Mouse (Mus musculus) Patski (cell line): Measurements from ENCODE around the gene S100a16. TPM values are rescaled to one million over a fixed set of nuclear protein-coding genes. Genes with fewer than 3 reads are reported as not detected.

Source experiments
- ATAC-seq: fragments of 100-300 bp; one replicate; pipeline ENCODE4 v1.8.0; 2021
- CTCF ChIA-PET: fragments of 350-600 bp; sonication (Branson Sonifier 250); formaldehyde crosslinking; loops from one replicate; lab custom pipeline; 2022; ENCODE audit warnings: inconsistent platforms; lab: Charles Lee
- POLR2A ChIA-PET: fragments of 350-600 bp; sonication (Branson Sonifier 250); formaldehyde crosslinking; loops from one replicate; lab custom pipeline; 2022; ENCODE audit warnings: antibody characterized with exemption, inconsistent platforms; lab: Charles Lee
- DNase-seq: peaks from one replicate; pipeline ENCODE4 v3.0.0-alpha.2; 2011; ENCODE audit warnings: low read depth, low spot score
- H3K27me3 ChIP-seq: fragments of 371-371 bp; one replicate; pipeline ENCODE4 v1.5.1; 2021
- CTCF ChIP-seq: fragments of 100-300 bp; IDR thresholded peaks from one replicate; pipeline ENCODE4 v1.5.1; 2021
- in situ Hi-C: fragments of 300-500 bp; cut with MboI; formaldehyde crosslinking; loops from 3 replicates; pipeline ENCODE4 v1.11.1; 2018; ENCODE audit warnings: low pct_unique_long_range_greater_than_20kb, mixed read lengths
- polyA plus RNA-seq: library from polyadenylated mRNA; unstranded; gene quantifications from one replicate; pipeline ENCODE4 v1.2.3, GENCODE M21; 2021

Gene S100a16
- polyA plus RNA-seq, 1 experiment from 2014 or later: 164 TPM

- CTCF ChIA-PET: interaction anchor here (0.6 to 7.6 kb wide), 4 partner anchors 14 to 428 kb away, joined by 3 to 48 read pairs (median 16); partner anchors contain the start of genes S100a14, S100a7a and Snapin
- no peak for DNase-seq
- in situ Hi-C loops: no loop called here
- POLR2A ChIA-PET: interaction anchor here (0.9 to 1.2 kb wide), 3 partner anchors 9 to 16 kb away, joined by 3 to 7 read pairs (median 3); partner anchors contain the start of gene Snapin
- TF ChIP-seq CTCF: no peak
- ATAC-seq: no peak
- no peaks in the 10 kb centered on the region for H3K27me3 ChIP-seq
Observed at GRCm38 (mm10) chr3:90506362-90506761, 30.7 kb upstream of the S100a16 start.

- TF ChIP-seq CTCF: no peak
- in situ Hi-C loops: no loop called here
- POLR2A ChIA-PET: interaction anchor here (0.6 to 2.2 kb wide), 20 partner anchors 10 to 144 kb away, joined by 3 to 18 read pairs (median 4); partner anchors contain the start of genes S100a14, S100a16, S100a4 and Snapin
- ATAC-seq (no peak), DNase-seq (no peak)
- no peaks in the 10 kb centered on the region for H3K27me3 ChIP-seq
- CTCF ChIA-PET: interaction anchor here (0.7 to 5.1 kb wide), 16 partner anchors 10 to 201 kb away, joined by 3 to 26 read pairs (median 6); partner anchors contain the start of genes S100a14, S100a16, S100a7a and Snapin
Observed at GRCm38 (mm10) chr3:90508287-90508949, 28.6 kb upstream of the S100a16 start.

- peak; percentile 96 for DNase-seq
- CTCF ChIA-PET: interaction anchor here (0.8 to 5.1 kb wide), 14 partner anchors 10 to 201 kb away, joined by 3 to 26 read pairs (median 6); partner anchors contain the start of genes S100a14, S100a7a and Snapin
Observed at GRCm38 (mm10) chr3:90508950-90509746, 27.9 kb upstream of the S100a16 start, which contains the start of gene Chtop. Gene Chtop (minus strand): TSS chr3:90509498.

GRCm38 (mm10) chr3:90509747-90510123, 27.3 kb upstream of the S100a16 start:
- ATAC-seq (no peak), DNase-seq (no peak)
- in situ Hi-C loops: no loop called here
- H3K27me3 ChIP-seq: no peaks in the 10 kb centered on the region
- ChIA-PET CTCF (interaction anchor here (0.6 to 5.1 kb wide), 5 partner anchors 9 to 143 kb away, joined by 3 to 26 read pairs (median 3); partner anchors contain the start of gene S100a14), POLR2A (interaction anchor here (0.6 to 2.2 kb wide), 10 partner anchors 9 to 136 kb away, joined by 3 to 18 read pairs (median 4); partner anchors contain the start of gene S100a4)
- no peak for TF ChIP-seq CTCF

More at GRCm38 (mm10) chr3:90508950-90509746, 27.9 kb upstream of the S100a16 start, which contains the start of gene Chtop:
- POLR2A ChIA-PET: interaction anchor here (0.6 to 2.2 kb wide), 14 partner anchors 11 to 143 kb away, joined by 3 to 18 read pairs (median 3); partner anchors contain the start of genes S100a14, S100a4 and Snapin
- ATAC-seq: peak; percentile 92
- no peak for TF ChIP-seq CTCF
- in situ Hi-C loops: no loop called here
- H3K27me3 ChIP-seq: no peaks in the 10 kb centered on the region

- no peak for TF ChIP-seq CTCF
- ATAC-seq: no peak
- in situ Hi-C loops: no loop called here
- no peaks in the 10 kb centered on the region for H3K27me3 ChIP-seq
- DNase-seq: no peak
- POLR2A ChIA-PET: interaction anchor here (1.1 to 1.5 kb wide), 3 partner anchors 11 to 115 kb away, joined by 3 to 5 read pairs (median 3); no protein-coding TSS in a partner anchor
- CTCF ChIA-PET: interaction anchor here (0.7 to 3.0 kb wide), 13 partner anchors 10 to 141 kb away, joined by 3 to 22 read pairs (median 4); partner anchors contain the start of genes S100a14, S100a6 and Snapin
Observed at GRCm38 (mm10) chr3:90512276-90512675, 24.8 kb upstream of the S100a16 start.

- ATAC-seq: no peak
- CTCF ChIA-PET: interaction anchor here (0.8 to 3.0 kb wide), 14 partner anchors 9 to 140 kb away, joined by 3 to 22 read pairs (median 4); partner anchors contain the start of genes S100a14, S100a6, S100a7a and Snapin
Observed at GRCm38 (mm10) chr3:90512948-90513642, 24.0 kb upstream of the S100a16 start.

GRCm38 (mm10) chr3:90513796-90514590, 23.1 kb upstream of the S100a16 start, which contains the start of the genes S100a1 and S100a13:
Gene S100a1 (minus strand): TSS chr3:90514392.
Gene S100a13 (plus strand): TSS chr3:90514435.
- ATAC-seq (peak; percentile 91), DNase-seq (no peak)
- TF ChIP-seq CTCF: no peak
- H3K27me3 ChIP-seq: no peaks in the 10 kb centered on the region
- in situ Hi-C loops: no loop called here
- CTCF ChIA-PET: interaction anchor here (0.8 to 3.0 kb wide), 8 partner anchors 8 to 139 kb away, joined by 3 to 22 read pairs (median 4); partner anchors contain the start of genes S100a14, S100a7a and Snapin
- POLR2A ChIA-PET: interaction anchor here (1.3 kb wide), 1 partner anchor 100 kb away, joined by 4 read pairs; no protein-coding TSS in a partner anchor

More at GRCm38 (mm10) chr3:90512948-90513642, 24.0 kb upstream of the S100a16 start:
- no peak for TF ChIP-seq CTCF
- DNase-seq: no peak
- POLR2A ChIA-PET: interaction anchor here (1.3 to 1.5 kb wide), 2 partner anchors 101 to 102 kb away, joined by 4 to 5 read pairs; no protein-coding TSS in a partner anchor
- in situ Hi-C loops: no loop called here
- no peaks in the 10 kb centered on the region for H3K27me3 ChIP-seq

GRCm38 (mm10) chr3:90514691-90515090, 22.4 kb upstream of the S100a16 start:
- DNase-seq: no peak
- no peak for TF ChIP-seq CTCF
- POLR2A ChIA-PET: no interaction called here

More at GRCm38 (mm10) chr3:90514691-90515090, 22.4 kb upstream of the S100a16 start:
- in situ Hi-C loops: loop anchor here (5.0 kb wide), 1 partner anchor 103 kb away; no protein-coding TSS in a partner anchor
- CTCF ChIA-PET: interaction anchor here (0.9 to 1.6 kb wide), 4 partner anchors 11 to 139 kb away, joined by 3 to 4 read pairs (median 4); partner anchors contain the start of genes S100a7a and Snapin
- H3K27me3 ChIP-seq: no peaks in the 10 kb centered on the region
- peak; percentile 64 for ATAC-seq
